Mouse (Mus musculus) liver, adult 2 months (tissue): ENCODE data around the gene Add2. TPM values are rescaled to one million over a fixed set of nuclear protein-coding genes. Genes with fewer than 3 reads are reported as not detected.

Source experiments
- DNase-seq: peaks from one replicate; pipeline ENCODE4 v3.0.0-alpha.2; 2011; ENCODE audit warnings: low read depth, low spot score; ENCODE audit errors: extremely low read depth
- H3K27ac ChIP-seq: fragments of 200-500 bp; replicated peaks from 2 replicates; pipeline ENCODE4 v1.5.1; 2012; ENCODE audit warnings: low read depth, mild to moderate bottlenecking, control low read depth, inconsistent platforms, low read length; ENCODE audit not compliant: insufficient read depth
- H3K27me3 ChIP-seq: fragments of 200-500 bp; 2 replicates; pipeline ENCODE4 v1.6.1; 2012; ENCODE audit warnings: mild to moderate bottlenecking, moderate library complexity, low read length, inconsistent platforms; ENCODE audit not compliant: control insufficient read depth, insufficient read depth
- H3K36me3 ChIP-seq: fragments of 200-500 bp; 2 replicates; pipeline ENCODE4 v1.6.1; 2012; ENCODE audit warnings: low read length, inconsistent platforms; ENCODE audit not compliant: control insufficient read depth, insufficient read depth
- H3K4me1 ChIP-seq: fragments of 200-500 bp; 2 replicates; pipeline ENCODE4 v1.6.1; 2011; ENCODE audit warnings: low read length; ENCODE audit not compliant: control insufficient read depth, insufficient read depth
- H3K4me3 ChIP-seq: fragments of 200-500 bp; 2 replicates; pipeline ENCODE4 v1.5.1; 2011; ENCODE audit warnings: low read depth, mild to moderate bottlenecking, control low read depth, low read length, moderate library complexity; ENCODE audit not compliant: insufficient read depth
- H3K79me2 ChIP-seq: fragments of 200-500 bp; 2 replicates; pipeline ENCODE4 v1.6.1; 2012; ENCODE audit warnings: inconsistent platforms, mild to moderate bottlenecking, low read length, moderate library complexity; ENCODE audit not compliant: control insufficient read depth, insufficient read depth
- H3K9ac ChIP-seq: fragments of 200-500 bp; 2 replicates; pipeline ENCODE4 v1.6.1; 2012; ENCODE audit warnings: low read depth, mild to moderate bottlenecking, control low read depth, inconsistent platforms, low read length
- CTCF ChIP-seq: fragments of 200-500 bp; IDR thresholded peaks from 2 replicates; pipeline ENCODE4 v1.5.1; 2011; ENCODE audit warnings: low read depth, low read length, control low read depth
- POLR2A ChIP-seq: fragments of 200-500 bp; IDR thresholded peaks from 2 replicates; pipeline ENCODE4 v1.6.1; 2011; ENCODE audit warnings: low read length, control low read depth; ENCODE audit not compliant: insufficient read depth; ENCODE audit errors: extremely low read depth
- WGBS: fragments of 180-500 bp; shearing (Covaris S2); methylation state at CpG from one replicate; pipeline ENCODE4 v1.1.7; 2018; 5-methylcytosine and 5-hydroxymethylcytosine counted together
- polyA plus RNA-seq: library from polyadenylated mRNA; depleted of rRNA; stranded (reverse); fragments of >200 nt; gene quantifications from 2 replicates; pipeline ENCODE4 v1.2.3, GENCODE M21; 2012
- total RNA-seq: library from RNA; depleted of rRNA; stranded (reverse); fragments of >200 nt; gene quantifications from 2 replicates; pipeline ENCODE4 v1.2.3, GENCODE M21; 2014

Add2 gene
- total and polyA plus RNA-seq, 2 experiments, result under 0.01 TPM; not detected in 1

GRCm38 (mm10) chr6:86076525-86076924 lies 48.0 kb downstream of the Add2 start:
- WGBS, result 92% methylated on average over 2 of the region's 2 CpGs
- no peaks in the 10 kb centered on the region for H3K36me3 ChIP-seq
- DNase-seq, result no peak
- H3K9ac ChIP-seq, result no peak overlapping the region
- TF ChIP-seq POLR2A (no peak), CTCF (no peak)
- H3K27me3 ChIP-seq, result no peaks in the 10 kb centered on the region
- H3K79me2 ChIP-seq, result no peaks in the 10 kb centered on the region
- H3K27ac ChIP-seq, result no peak overlapping the region
- H3K4me3 ChIP-seq, result no peak overlapping the region
- no peaks in the 10 kb centered on the region for H3K4me1 ChIP-seq

GRCm38 (mm10) chr6:86077880-86078279 lies 49.4 kb downstream of the Add2 start:
- Histone ChIP-seq H3K4me1 (no peaks in the 10 kb centered on the region), H3K27ac (no peak overlapping the region), H3K36me3 (no peaks in the 10 kb centered on the region), H3K4me3 (no peak overlapping the region), H3K27me3 (no peaks in the 10 kb centered on the region), H3K9ac (no peak overlapping the region), H3K79me2 (no peaks in the 10 kb centered on the region)
- TF ChIP-seq POLR2A (no peak), CTCF (no peak)
- no peak for DNase-seq
- 65% methylated on average over 5 of the region's 5 CpGs for WGBS

- Histone ChIP-seq H3K4me1 (no peaks in the 10 kb centered on the region), H3K27me3 (no peaks in the 10 kb centered on the region), H3K79me2 (no peaks in the 10 kb centered on the region), H3K36me3 (no peaks in the 10 kb centered on the region), H3K9ac (no peak overlapping the region), H3K4me3 (no peak overlapping the region), H3K27ac (no peak overlapping the region)
- TF ChIP-seq CTCF, result no peak
- TF ChIP-seq POLR2A, result no peak
- WGBS, result 92% methylated on average over 1 of the region's 1 CpGs
- DNase-seq, result no peak
These were observed 50.0 kb downstream of the Add2 start for GRCm38 (mm10) chr6:86078361-86079010.

- Histone ChIP-seq H3K27me3 (no peaks in the 10 kb centered on the region), H3K4me3 (no peak overlapping the region), H3K4me1 (no peaks in the 10 kb centered on the region), H3K9ac (no peak overlapping the region), H3K79me2 (no peaks in the 10 kb centered on the region), H3K36me3 (no peaks in the 10 kb centered on the region), H3K27ac (no peak overlapping the region)
- DNase-seq, result no peak
- TF ChIP-seq CTCF (no peak), POLR2A (no peak)
These were observed 50.8 kb downstream of the Add2 start for GRCm38 (mm10) chr6:86079323-86079722.

- Histone ChIP-seq H3K27ac (no peak overlapping the region), H3K36me3 (no peaks in the 10 kb centered on the region), H3K4me1 (no peaks in the 10 kb centered on the region), H3K4me3 (no peak overlapping the region), H3K27me3 (no peaks in the 10 kb centered on the region), H3K9ac (no peak overlapping the region), H3K79me2 (no peaks in the 10 kb centered on the region)
- DNase-seq, result peak; percentile 61
- WGBS, result 67% methylated on average over 6 of the region's 6 CpGs
- TF ChIP-seq CTCF (peak; percentile 65), POLR2A (no peak)
These were observed 57.0 kb downstream of the Add2 start for GRCm38 (mm10) chr6:86085518-86085917.

GRCm38 (mm10) chr6:86086851-86087571 lies 58.5 kb downstream of the Add2 start:
- 76% methylated on average over 9 of the region's 9 CpGs for WGBS
- H3K4me1 ChIP-seq, result no peaks in the 10 kb centered on the region
- H3K27ac ChIP-seq, result no peak overlapping the region
- H3K27me3 ChIP-seq, result no peaks in the 10 kb centered on the region
- no peak for DNase-seq
- no peaks in the 10 kb centered on the region for H3K36me3 ChIP-seq
- H3K4me3 ChIP-seq, result no peak overlapping the region
- H3K9ac ChIP-seq, result no peak overlapping the region
- no peaks in the 10 kb centered on the region for H3K79me2 ChIP-seq
- TF ChIP-seq CTCF (no peak), POLR2A (no peak)
